Comparison of ENCODE assay signal across 29 mouse cellular contexts in genomic region chr17:34303789-34304188, GRCm38 (mm10). TPM values are rescaled to one million over a fixed set of nuclear protein-coding genes. Genes with fewer than 3 reads are reported as not detected.
DNase-seq lines count a peak whose midpoint lies in the region; ATAC-seq and TF ChIP-seq lines count a peak whose summit lies in the region.
"Had no signal": no experiment of that assay in that cellular context is flagged by ENCODE, and none has a peak within 500 bp of the region (broad histone marks: within the 10 kb centered on the region; RNA-seq: fewer than 3 reads in every experiment).

No protein-coding gene starts in this region.

- H3K4me3 ChIP-seq in spleen, adult 2 months (ENCODE audit: extremely low read depth, insufficient read depth, insufficient read length): no peak overlapping the region
- no peak overlapping the region for H3K4me3 ChIP-seq in brown adipose tissue, adult 24 weeks (ENCODE audit: insufficient read depth, low read depth, low read length)
- H3K4me3 ChIP-seq in forebrain, embryonic 15.5 days: no peak overlapping the region
- H3K4me3 ChIP-seq: embryonic facial prominence, embryonic 13.5 days; embryonic facial prominence, embryonic 15.5 days; erythroblast, embryonic 14.5 days; forebrain, embryonic 10.5 days; forebrain, embryonic 12.5 days had no signal

- no peak for DNase-seq in spleen, adult 2 months (ENCODE audit: low read depth in 1 of 2, low spot score in 2 of 2)
- no peak for DNase-seq in spleen, postnatal 14 days (ENCODE audit: low spot score in 2 of 2)
- DNase-seq in splenic B cell, adult 2 months (ENCODE audit: low read depth, low spot score): peak; percentile 62
- DNase-seq in lung, postnatal 4 days: no peak
- DNase-seq in layer of hippocampus, adult 9-10 months (ENCODE audit: low spot score): no peak
- DNase-seq: adrenal gland, adult 8-10 months; adrenal gland, postnatal 14 days; adrenal gland, postnatal 36 days; cerebellum, adult 11 months; cerebellum, adult 18-20 months; cerebellum, adult 8-10 months; cerebellum, adult 9-11 months; cerebellum, postnatal 14 days; cerebellum, postnatal 36 days; embryo, embryonic 11 days; forebrain, postnatal 0 days had no signal

- peak overlapping the region; percentile 100 for H3K27ac ChIP-seq in spleen, adult 2 months (ENCODE audit: insufficient read depth, low read length)
- H3K27ac ChIP-seq in brown adipose tissue, adult 24 weeks (replicated peaks; ENCODE audit: low read depth, low read length): peak overlapping the region; percentile 83; the same call in 1 of the 2 replicates
- no peak overlapping the region for H3K27ac ChIP-seq in forebrain, embryonic 15.5 days (replicated peaks)
- H3K27ac ChIP-seq: embryonic facial prominence, embryonic 13.5 days; embryonic facial prominence, embryonic 15.5 days; forebrain, embryonic 10.5 days; forebrain, embryonic 12.5 days had no signal

- H3K9me3 ChIP-seq in forebrain, embryonic 15.5 days: no peaks in the 10 kb centered on the region
- H3K9me3 ChIP-seq: embryonic facial prominence, embryonic 13.5 days; embryonic facial prominence, embryonic 15.5 days; forebrain, embryonic 10.5 days; forebrain, embryonic 12.5 days; G1E had no signal

- TF ChIP-seq POLR2A in spleen, adult 2 months (IDR thresholded peaks at IDR 0.05; ENCODE audit: low read depth, low read length): no peak

- H3K4me1 ChIP-seq in spleen, adult 2 months (ENCODE audit: control insufficient read depth, insufficient read depth, insufficient read length): peaks cover 15% of the 10 kb centered on the region; the same call in 1 of the 2 replicates
- no peaks in the 10 kb centered on the region for H3K4me1 ChIP-seq in brown adipose tissue, adult 24 weeks (ENCODE audit: control insufficient read depth, insufficient read depth, insufficient read length, low read length)
- H3K4me1 ChIP-seq in forebrain, embryonic 15.5 days: no peaks in the 10 kb centered on the region
- H3K4me1 ChIP-seq: embryonic facial prominence, embryonic 13.5 days; embryonic facial prominence, embryonic 15.5 days; forebrain, embryonic 10.5 days; forebrain, embryonic 12.5 days had no signal

- H3K36me3 ChIP-seq in spleen, adult 2 months (ENCODE audit: control insufficient read depth, insufficient read depth, low read length): peaks cover 15% of the 10 kb centered on the region
- H3K36me3 ChIP-seq in splenic B cell, adult 2 months (ENCODE audit: control insufficient read depth, insufficient read depth, low read length, poor library complexity, severe bottlenecking): peaks cover 19% of the 10 kb centered on the region
- no peaks in the 10 kb centered on the region for H3K36me3 ChIP-seq in forebrain, embryonic 15.5 days
- H3K36me3 ChIP-seq: embryonic facial prominence, embryonic 13.5 days; embryonic facial prominence, embryonic 15.5 days; forebrain, embryonic 10.5 days; forebrain, embryonic 12.5 days; G1E had no signal

- H3K27me3 ChIP-seq in spleen, adult 2 months (ENCODE audit: control insufficient read depth, insufficient read depth, low read length): no peaks in the 10 kb centered on the region
- H3K27me3 ChIP-seq in splenic B cell, adult 2 months (ENCODE audit: control insufficient read depth, insufficient read depth, low read length, poor library complexity, severe bottlenecking): no peaks in the 10 kb centered on the region
- H3K27me3 ChIP-seq in forebrain, embryonic 15.5 days: no peaks in the 10 kb centered on the region
- H3K27me3 ChIP-seq: embryonic facial prominence, embryonic 15.5 days had no signal

- no peak for TF ChIP-seq CTCF in spleen, adult 2 months (IDR thresholded peaks at IDR 0.05; ENCODE audit: extremely low read depth, insufficient read depth, insufficient read length, insufficient replicate concordance)

- no peak for ATAC-seq in forebrain, embryonic 15.5 days (replicated peaks)
- ATAC-seq: activated CD4-positive, CD25-positive, alpha-beta regulatory T cell, adult 4 months; forebrain, embryonic 14.5 days; forebrain, postnatal 0 days; Patski had no signal

- H3K9ac ChIP-seq in forebrain, embryonic 15.5 days (replicated peaks): no peak overlapping the region
- H3K9ac ChIP-seq: embryonic facial prominence, embryonic 13.5 days; embryonic facial prominence, embryonic 15.5 days; forebrain, embryonic 12.5 days; forebrain, postnatal 0 days had no signal

- no peak overlapping the region for H3K4me2 ChIP-seq in forebrain, embryonic 15.5 days (replicated peaks)
- H3K4me2 ChIP-seq: embryonic facial prominence, embryonic 13.5 days; embryonic facial prominence, embryonic 15.5 days; forebrain, embryonic 12.5 days had no signal

- WGBS in spleen, adult 2 months: 89% methylated on average over 2 of the region's 2 CpGs
- WGBS in forebrain, embryonic 15.5 days: 90% methylated on average over 2 of the region's 2 CpGs

RNA-seq across cellular contexts. Expression of gene H2-Eb1, which starts 1.9 kb away (rescaled TPM):
- polyA plus RNA-seq in spleen, adult 2 months (2012; rRNA removed): 1,025 and 1,109 TPM in 2 replicates
- polyA plus RNA-seq in brown adipose tissue, adult 24 weeks (2012; ENCODE audit: insufficient read depth, insufficient read length, missing spikeins): 93.0 and 109 TPM in 2 replicates
- 1.1 and 1.6 TPM in 2 replicates for polyA plus RNA-seq in forebrain, embryonic 15.5 days (2015; fragmentation: Nextera tagmentation; extraction: Ambion mirVana)
- polyA plus RNA-seq: C2C12; erythroblast, embryonic 14.5 days; G1E had no signal

RNA-seq across cellular contexts. Expression of gene H2-Aa, which starts 16.2 kb away (rescaled TPM):
- 1,846 and 1,869 TPM in 2 replicates for polyA plus RNA-seq in spleen, adult 2 months (2012; rRNA removed)
- polyA plus RNA-seq in brown adipose tissue, adult 24 weeks (2012; ENCODE audit: insufficient read depth, insufficient read length, missing spikeins): 181 and 183 TPM in 2 replicates
- 0.23 TPM in 1 of 2 replicates, not detected in the other for polyA plus RNA-seq in forebrain, embryonic 15.5 days (2015; fragmentation: Nextera tagmentation; extraction: Ambion mirVana)
- polyA plus RNA-seq: C2C12; embryonic facial prominence, embryonic 11.5 days; erythroblast, embryonic 14.5 days; forebrain, embryonic 12.5 days; G1E; Patski had no signal

RNA-seq across cellular contexts. Expression of gene H2-Eb2, which starts 21.7 kb away (rescaled TPM):
- polyA plus RNA-seq in spleen, adult 2 months (2012; rRNA removed): 11.4 and 13.5 TPM in 2 replicates
- polyA plus RNA-seq in brown adipose tissue, adult 24 weeks (2012; ENCODE audit: insufficient read depth, insufficient read length, missing spikeins): not detected in 2 replicates
- 0.14 TPM in 1 of 2 replicates, not detected in the other for polyA plus RNA-seq in forebrain, embryonic 15.5 days (2015; fragmentation: Nextera tagmentation; extraction: Ambion mirVana)
- polyA plus RNA-seq: C2C12; embryonic facial prominence, embryonic 11.5 days; embryonic facial prominence, embryonic 13.5 days; embryonic facial prominence, embryonic 15.5 days; erythroblast, embryonic 14.5 days; forebrain, embryonic 10.5 days; forebrain, embryonic 12.5 days; forebrain, embryonic 14.5 days; G1E; Patski had no signal

RNA-seq across cellular contexts. Expression of gene H2-Ab1, which starts 46.3 kb away (rescaled TPM):
- 5,504 and 8,483 TPM in 2 replicates for polyA plus RNA-seq in spleen, adult 2 months (2012; rRNA removed)
- 71.7 and 90.6 TPM in 2 replicates for polyA plus RNA-seq in brown adipose tissue, adult 24 weeks (2012; ENCODE audit: insufficient read depth, insufficient read length, missing spikeins)
- 0.86 and 1.2 TPM in 2 replicates for polyA plus RNA-seq in forebrain, embryonic 15.5 days (2015; fragmentation: Nextera tagmentation; extraction: Ambion mirVana)
- polyA plus RNA-seq: C2C12 had no signal

RNA-seq across cellular contexts. Expression of gene Btnl2, which starts 50.8 kb away (rescaled TPM):
- 4.1 and 4.4 TPM in 2 replicates for polyA plus RNA-seq in spleen, adult 2 months (2012; rRNA removed)
- 0.67 TPM in 1 of 2 replicates, not detected in the other for polyA plus RNA-seq in brown adipose tissue, adult 24 weeks (2012; ENCODE audit: insufficient read depth, insufficient read length, missing spikeins)
- polyA plus RNA-seq in forebrain, embryonic 15.5 days (2015; fragmentation: Nextera tagmentation; extraction: Ambion mirVana): 0.06 TPM in 1 of 2 replicates, not detected in the other
- polyA plus RNA-seq: C2C12; erythroblast, embryonic 14.5 days; forebrain, embryonic 10.5 days; forebrain, embryonic 12.5 days; forebrain, embryonic 14.5 days; forebrain, postnatal 0 days; G1E; Patski had no signal

Comparison
In these comparisons a context has a peak if more than half of its experiments do, and no peak if none do; other contexts are left out.
1. RNA of gene H2-Eb1, which starts 1.9 kb away (polyA plus RNA-seq): 1,025 to 1,109 TPM in spleen, adult 2 months and 93.0 to 109 TPM in brown adipose tissue, adult 24 weeks; 1.1 to 1.6 TPM in forebrain, embryonic 15.5 days; every median in the first group is over 10 times any median in the second.
2. RNA of gene H2-Aa, which starts 16.2 kb away (polyA plus RNA-seq): 1,846 to 1,869 TPM in spleen, adult 2 months and 181 to 183 TPM in brown adipose tissue, adult 24 weeks; 0.23 TPM in forebrain, embryonic 15.5 days; every median in the first group is over 100 times any median in the second.
3. RNA of gene H2-Eb2, which starts 21.7 kb away (polyA plus RNA-seq): 11.4 to 13.5 TPM in spleen, adult 2 months; 0.14 TPM in forebrain, embryonic 15.5 days and not detected in brown adipose tissue, adult 24 weeks; every median in the first group is over 10 times any median in the second.